Mouse (Mus musculus) Muller cell, postnatal 12 days (primary cell): ENCODE results near the gene Ulk4.
"Not testable (repeated sequence)": the region's sequence is repeated elsewhere in the genome, so short reads cannot be mapped to it uniquely, and the experiment has no call there.

ENCODE experiments used
- DNase-seq: peaks from one replicate; pipeline ENCODE4 v3.0.0-alpha.2; 2015; ENCODE audit errors: inconsistent ontology term

The Ulk4 gene

GRCm38 (mm10) chr9:120934821-120935633 is 342.0 kb downstream of the Ulk4 start:
- peak; percentile 41 for DNase-seq

- DNase-seq, result peak; percentile 67
Observed at GRCm38 (mm10) chr9:120933886-120934758, 342.9 kb downstream of the Ulk4 start.

- DNase-seq, result no peak
Observed at GRCm38 (mm10) chr9:120933587-120933885, 343.5 kb downstream of the Ulk4 start.

GRCm38 (mm10) chr9:120932797-120933586 is 344.0 kb downstream of the Ulk4 start:
- peak; percentile 98 for DNase-seq

- DNase-seq, result peak; percentile 21
Observed at GRCm38 (mm10) chr9:120932371-120932770, 344.6 kb downstream of the Ulk4 start.

- no peak for DNase-seq
Observed at GRCm38 (mm10) chr9:120930811-120931210, 346.2 kb downstream of the Ulk4 start.

- no peak for DNase-seq
Observed at GRCm38 (mm10) chr9:120930021-120930420, 347.0 kb downstream of the Ulk4 start.

- DNase-seq, result no peak
Observed at GRCm38 (mm10) chr9:120929081-120929480, 347.9 kb downstream of the Ulk4 start, which contains the start of gene Ctnnb1. TSS of gene Ctnnb1 (plus strand) at chr9:120929216.

GRCm38 (mm10) chr9:120926939-120927606 is 349.9 kb downstream of the Ulk4 start:
- no peak for DNase-seq

- DNase-seq, result no peak
Observed at GRCm38 (mm10) chr9:120926126-120926525, 350.9 kb downstream of the Ulk4 start.

GRCm38 (mm10) chr9:120919130-120919529 is 357.9 kb downstream of the Ulk4 start:
- DNase-seq, result no peak

- DNase-seq, result no peak
Observed at GRCm38 (mm10) chr9:120918642-120919041, 358.4 kb downstream of the Ulk4 start.

- DNase-seq, result no peak
Observed at GRCm38 (mm10) chr9:120918211-120918610, 358.8 kb downstream of the Ulk4 start.

- not testable (repeated sequence) for DNase-seq
Observed at GRCm38 (mm10) chr9:120917619-120918018, 359.4 kb downstream of the Ulk4 start.

- no peak for DNase-seq
Observed at GRCm38 (mm10) chr9:120914877-120915459, 362.0 kb downstream of the Ulk4 start.

- DNase-seq, result no peak
Observed at GRCm38 (mm10) chr9:120914429-120914828, 362.6 kb downstream of the Ulk4 start.

- no peak for DNase-seq
Observed at GRCm38 (mm10) chr9:120913152-120913551, 363.8 kb downstream of the Ulk4 start.

GRCm38 (mm10) chr9:120908461-120908860 is 368.5 kb downstream of the Ulk4 start:
- DNase-seq, result no peak
